Mouse (Mus musculus) liver, embryonic 14.5 days (tissue): ENCODE data around the gene Igsf21.

Source experiments
- CTCF ChIP-seq: IDR thresholded peaks from 2 replicates; pipeline ENCODE4 v1.5.1; 2016; ENCODE audit warnings: antibody characterized with exemption, low read depth, control low read depth
- EP300 ChIP-seq: IDR thresholded peaks from 2 replicates; pipeline ENCODE4 v1.6.1; 2016; ENCODE audit warnings: antibody characterized with exemption, low read depth

- no peak for TF ChIP-seq EP300
- TF ChIP-seq CTCF: no peak
Measured at GRCm38 (mm10) chr4:140235361-140236153, 11.0 kb downstream of the Igsf21 start.
